Mouse (Mus musculus): Measurements from ENCODE around the gene Clip2. TPM values are rescaled to one million over a fixed set of nuclear protein-coding genes. Genes with fewer than 3 reads are reported as not detected.

Gene Clip2
- polyA plus RNA-seq, 1 experiment = 43.4 TPM

GRCm38 (mm10) chr5:134564272-134564671 is 12.0 kb upstream of the Clip2 start:
- Histone ChIP-seq H3K27ac (ENCODE audit: insufficient read depth, low read depth, low read length) (no peak overlapping the region), H3K4me3 (ENCODE audit: low read depth, low read length) (no peak overlapping the region), H3K36me3 (ENCODE audit: control insufficient read depth, insufficient read depth, low read length) (no peaks in the 10 kb centered on the region), H3K4me1 (ENCODE audit: control insufficient read depth, insufficient read depth, insufficient read length, low read length) (peaks cover 18% of the 10 kb centered on the region), H3K27me3 (ENCODE audit: control insufficient read depth, insufficient read depth, low read length) (no peaks in the 10 kb centered on the region)
- WGBS = 89% methylated on average over 2 of the region's 2 CpGs
- TF ChIP-seq POLR2A (IDR thresholded peaks at IDR 0.05; ENCODE audit: low read depth, low read length) (no peak), CTCF (IDR thresholded peaks at IDR 0.05; ENCODE audit: extremely low read depth, insufficient read length, insufficient replicate concordance, low read depth, low read length) (no peak)

GRCm38 (mm10) chr5:134560450-134561171 is 8.4 kb upstream of the Clip2 start:
- Histone ChIP-seq H3K4me3 (ENCODE audit: low read depth, low read length) (no peak overlapping the region), H3K27me3 (ENCODE audit: control insufficient read depth, insufficient read depth, low read length) (no peaks in the 10 kb centered on the region), H3K36me3 (ENCODE audit: control insufficient read depth, insufficient read depth, low read length) (no peaks in the 10 kb centered on the region), H3K4me1 (ENCODE audit: control insufficient read depth, insufficient read depth, insufficient read length, low read length) (peaks cover 16% of the 10 kb centered on the region), H3K27ac (ENCODE audit: insufficient read depth, low read depth, low read length) (peak overlapping the region; percentile 26; the same call in 1 of the 2 replicates)
- no peak for TF ChIP-seq POLR2A (IDR thresholded peaks at IDR 0.05; ENCODE audit: low read depth, low read length)
- no peak for TF ChIP-seq CTCF (IDR thresholded peaks at IDR 0.05; ENCODE audit: extremely low read depth, insufficient read length, insufficient replicate concordance, low read depth, low read length)
- WGBS = 28% methylated on average over 16 of the region's 16 CpGs

GRCm38 (mm10) chr5:134560071-134560449 is 7.8 kb upstream of the Clip2 start, which contains the start of gene Syna:
Syna (minus strand) TSS chr5:134560171.
- TF ChIP-seq CTCF (IDR thresholded peaks at IDR 0.05; ENCODE audit: extremely low read depth, insufficient read length, insufficient replicate concordance, low read depth, low read length) (no peak), POLR2A (IDR thresholded peaks at IDR 0.05; ENCODE audit: low read depth, low read length) (no peak)
- peak within 1 kb of the TSS; percentile 26; the same call in 1 of the 2 replicates for H3K27ac ChIP-seq (ENCODE audit: insufficient read depth, low read depth, low read length)
- 86% methylated on average over 7 of the region's 7 CpGs for WGBS
- peaks cover 21% of the 10 kb centered on the region for H3K4me1 ChIP-seq (ENCODE audit: control insufficient read depth, insufficient read depth, insufficient read length, low read length)
- H3K27me3 ChIP-seq (ENCODE audit: control insufficient read depth, insufficient read depth, low read length) = no peaks in the 10 kb centered on the region
- no peaks in the 10 kb centered on the region for H3K36me3 ChIP-seq (ENCODE audit: control insufficient read depth, insufficient read depth, low read length)
- H3K4me3 ChIP-seq (ENCODE audit: low read depth, low read length) = no peak within 1 kb of the TSS

- WGBS = 19% methylated on average over 20 of the region's 20 CpGs
- TF ChIP-seq POLR2A (IDR thresholded peaks at IDR 0.05; ENCODE audit: low read depth, low read length) (no peak), CTCF (IDR thresholded peaks at IDR 0.05; ENCODE audit: extremely low read depth, insufficient read length, insufficient replicate concordance, low read depth, low read length) (no peak)
- Histone ChIP-seq H3K4me3 (ENCODE audit: low read depth, low read length) (no peak overlapping the region), H3K4me1 (ENCODE audit: control insufficient read depth, insufficient read depth, insufficient read length, low read length) (peaks cover 25% of the 10 kb centered on the region), H3K27ac (ENCODE audit: insufficient read depth, low read depth, low read length) (peak overlapping the region; percentile 55), H3K27me3 (ENCODE audit: control insufficient read depth, insufficient read depth, low read length) (no peaks in the 10 kb centered on the region), H3K36me3 (ENCODE audit: control insufficient read depth, insufficient read depth, low read length) (no peaks in the 10 kb centered on the region)
Observed at GRCm38 (mm10) chr5:134555463-134556164, 3.4 kb upstream of the Clip2 start.

- TF ChIP-seq CTCF (IDR thresholded peaks at IDR 0.05; ENCODE audit: extremely low read depth, insufficient read length, insufficient replicate concordance, low read depth, low read length) = no peak
- TF ChIP-seq POLR2A (IDR thresholded peaks at IDR 0.05; ENCODE audit: low read depth, low read length) = 0 out of 2 replicates have a peak, but pooled peaks have one; percentile 13
- 18% methylated on average over 5 of the region's 5 CpGs for WGBS
- no peak overlapping the region for H3K4me3 ChIP-seq (ENCODE audit: low read depth, low read length)
- peaks cover 20% of the 10 kb centered on the region; the same call in 1 of the 2 replicates for H3K4me1 ChIP-seq (ENCODE audit: control insufficient read depth, insufficient read depth, insufficient read length, low read length)
- peak overlapping the region; percentile 59 for H3K27ac ChIP-seq (ENCODE audit: insufficient read depth, low read depth, low read length)
- H3K27me3 ChIP-seq (ENCODE audit: control insufficient read depth, insufficient read depth, low read length) = no peaks in the 10 kb centered on the region
- H3K36me3 ChIP-seq (ENCODE audit: control insufficient read depth, insufficient read depth, low read length) = no peaks in the 10 kb centered on the region
Observed at GRCm38 (mm10) chr5:134553951-134554546, 1.8 kb upstream of the Clip2 start.

- peak overlapping the region; percentile 92 for H3K27ac ChIP-seq (ENCODE audit: insufficient read depth, low read depth, low read length)
- TF ChIP-seq CTCF (IDR thresholded peaks at IDR 0.05; ENCODE audit: extremely low read depth, insufficient read length, insufficient replicate concordance, low read depth, low read length) (no peak), POLR2A (IDR thresholded peaks at IDR 0.05; ENCODE audit: low read depth, low read length) (no peak)
- no peaks in the 10 kb centered on the region for H3K27me3 ChIP-seq (ENCODE audit: control insufficient read depth, insufficient read depth, low read length)
- peak overlapping the region; percentile 86 for H3K4me3 ChIP-seq (ENCODE audit: low read depth, low read length)
- WGBS = under 1% methylated on average over 52 of the region's 52 CpGs
- peaks cover 39% of the 10 kb centered on the region for H3K4me1 ChIP-seq (ENCODE audit: control insufficient read depth, insufficient read depth, insufficient read length, low read length)
- no peaks in the 10 kb centered on the region for H3K36me3 ChIP-seq (ENCODE audit: control insufficient read depth, insufficient read depth, low read length)
Observed at GRCm38 (mm10) chr5:134551233-134552109, 763 bp downstream of the Clip2 start.
